Mouse (Mus musculus) liver, postnatal 0 days (tissue): Measurements from ENCODE around the gene Hivep2. TPM values are rescaled to one million over a fixed set of nuclear protein-coding genes. Genes with fewer than 3 reads are reported as not detected.
A peak's percentile ranks its signal among the peaks of the same experiment; 100 is the strongest.

Experiments used
- ATAC-seq: fragments of 200-750 bp; cut with Nextera tagmentation; 2 replicates; pipeline ENCODE4 v1.8.0; 2017; ENCODE audit warnings: mild to moderate bottlenecking, moderate library complexity
- DNase-seq: peaks from one replicate; pipeline ENCODE4 v3.0.0-alpha.2; 2016
- H3K27ac ChIP-seq: fragments of 300-500 bp; sonication (generic); 2 replicates; pipeline ENCODE4 v1.5.1; 2014; ENCODE audit warnings: antibody characterized with exemption, moderate library complexity, mild to moderate bottlenecking, low read depth
- H3K27me3 ChIP-seq: fragments of 300-500 bp; sonication (generic); 2 replicates; pipeline ENCODE4 v1.6.1; 2014; ENCODE audit warnings: low read length, control low read depth, mixed read lengths; ENCODE audit not compliant: insufficient read depth
- H3K36me3 ChIP-seq: fragments of 300-500 bp; sonication (generic); replicated peaks from 2 replicates; pipeline ENCODE4 v1.6.1; 2014; ENCODE audit warnings: mild to moderate bottlenecking, control low read depth, low read length, moderate library complexity, mixed read lengths; ENCODE audit not compliant: insufficient read depth
- H3K4me1 ChIP-seq: fragments of 300-500 bp; sonication (generic); 2 replicates; pipeline ENCODE4 v1.6.1; 2014; ENCODE audit warnings: antibody characterized with exemption, mild to moderate bottlenecking, control low read depth; ENCODE audit not compliant: insufficient read depth
- H3K4me2 ChIP-seq: fragments of 300-500 bp; sonication (generic); 2 replicates; pipeline ENCODE4 v1.6.1; 2014; ENCODE audit warnings: low read depth, mild to moderate bottlenecking, low read length, moderate library complexity, mixed read lengths
- H3K4me3 ChIP-seq: fragments of 300-500 bp; sonication (generic); 2 replicates; pipeline ENCODE4 v1.5.1; 2014; ENCODE audit warnings: low read depth, low read length
- H3K9ac ChIP-seq: fragments of 300-500 bp; sonication (generic); replicated peaks from 2 replicates; pipeline ENCODE4 v1.6.1; 2014; ENCODE audit warnings: mild to moderate bottlenecking, moderate library complexity
- H3K9me3 ChIP-seq: fragments of 300-500 bp; sonication (generic); 2 replicates; pipeline ENCODE4 v1.6.1; 2016; ENCODE audit warnings: mild to moderate bottlenecking, control low read depth, low read length, mixed read lengths
- CTCF ChIP-seq: sonication (generic); IDR thresholded peaks from 2 replicates; pipeline ENCODE4 v1.5.1; 2016; ENCODE audit warnings: antibody characterized with exemption, low read depth
- EP300 ChIP-seq: IDR thresholded peaks from 2 replicates; pipeline ENCODE4 v1.6.1; 2016; ENCODE audit warnings: antibody characterized with exemption, low read depth, mild to moderate bottlenecking
- WGBS: fragments of 180-500 bp; shearing (Covaris S2); extraction: QIAGEN DNeasy Blood & Tissue Kit; methylation state at CpG from one replicate; pipeline ENCODE4 v1.1.7; 2014; ENCODE audit not compliant: insufficient replicate concordance; 5-methylcytosine and 5-hydroxymethylcytosine counted together
- polyA plus RNA-seq: library from polyadenylated mRNA; unstranded; fragments of >200 nt; fragmentation: Nextera tagmentation; extraction: Ambion mirVana; gene quantifications from 2 replicates; pipeline ENCODE4 v1.2.1, GENCODE M21; 2015

The Hivep2 gene
- polyA plus RNA-seq, 1 experiment from 2014 or later: 0.82 TPM

GRCm38 (mm10) chr10:13982271-13982670, 16.4 kb downstream of the Hivep2 start:
- no peak for DNase-seq
- Histone ChIP-seq H3K27ac (peak overlapping the region; percentile 96), H3K4me1 (peaks cover 13% of the 10 kb centered on the region), H3K36me3 (no peaks in the 10 kb centered on the region), H3K27me3 (no peaks in the 10 kb centered on the region), H3K4me2 (peak overlapping the region; percentile 74), H3K9me3 (no peaks in the 10 kb centered on the region), H3K4me3 (peak overlapping the region; percentile 58), H3K9ac (peak overlapping the region; percentile 52; the same call in 1 of the 2 replicates)
- no peak for ATAC-seq
- 42% methylated on average over 6 of the region's 6 CpGs for WGBS
- TF ChIP-seq CTCF (no peak), EP300 (no peak)

DNA sequence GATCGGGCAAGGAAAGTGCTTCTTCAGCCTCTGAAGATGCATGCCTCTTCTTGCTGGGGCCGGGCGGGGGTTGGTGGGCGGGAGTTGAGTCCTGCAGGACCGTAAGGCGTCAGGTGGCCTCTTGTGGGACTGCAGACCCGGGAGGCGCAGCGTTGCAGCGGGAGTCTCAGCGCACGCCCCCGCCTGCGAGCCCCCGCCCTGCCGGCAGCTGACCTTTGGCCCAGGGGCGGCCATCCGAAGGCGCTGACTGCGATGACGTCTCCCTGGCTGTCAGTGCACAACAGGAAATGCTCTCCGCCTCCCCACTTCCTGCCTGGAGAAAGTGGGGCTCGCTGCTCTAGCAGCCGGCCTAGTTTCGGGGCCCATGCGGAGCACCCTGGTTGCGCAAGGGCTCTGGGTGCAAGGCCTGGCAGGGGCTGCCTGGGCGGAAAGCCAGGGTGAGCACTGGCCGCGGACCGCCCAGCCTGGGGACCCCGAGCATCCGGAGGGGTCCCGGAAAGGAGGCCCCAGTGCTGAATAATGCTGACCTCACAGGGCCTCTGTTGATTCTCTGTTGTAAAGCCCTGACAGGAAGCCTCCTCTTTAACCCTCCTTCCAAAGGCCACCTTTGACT, 17.0 kb downstream of the Hivep2 start:
- Histone ChIP-seq H3K27me3 (no peaks in the 10 kb centered on the region), H3K9ac (peak overlapping the region; percentile 52), H3K4me3 (peak overlapping the region; percentile 58), H3K36me3 (no peaks in the 10 kb centered on the region), H3K27ac (peak overlapping the region; percentile 96), H3K4me1 (peaks cover 13% of the 10 kb centered on the region), H3K9me3 (no peaks in the 10 kb centered on the region), H3K4me2 (peak overlapping the region; percentile 74)
- DNase-seq (peak; percentile 87), ATAC-seq (peak; percentile 94)
- under 1% methylated on average over 34 of the region's 34 CpGs for WGBS
- TF ChIP-seq EP300 (peak; percentile 68), CTCF (0 out of 2 replicates have a peak, but pooled peaks have one; percentile 4)

- H3K27me3 ChIP-seq: no peaks in the 10 kb centered on the region
- H3K36me3 ChIP-seq: no peaks in the 10 kb centered on the region
- peak overlapping the region; percentile 52; the same call in 1 of the 2 replicates for H3K9ac ChIP-seq
- no peak overlapping the region for H3K4me3 ChIP-seq
- H3K4me1 ChIP-seq: peaks cover 13% of the 10 kb centered on the region
- TF ChIP-seq CTCF (no peak), EP300 (no peak)
- H3K4me2 ChIP-seq: peak overlapping the region; percentile 74
- no peaks in the 10 kb centered on the region for H3K9me3 ChIP-seq
- WGBS: 27% methylated on average over 12 of the region's 12 CpGs
- peak; percentile 11 for ATAC-seq
- peak; percentile 24 for DNase-seq
- peak overlapping the region; percentile 96 for H3K27ac ChIP-seq
These were observed 17.8 kb downstream of the Hivep2 start for GRCm38 (mm10) chr10:13983631-13984030.

GRCm38 (mm10) chr10:13984233-13984632, 18.4 kb downstream of the Hivep2 start:
- Histone ChIP-seq H3K27ac (peak overlapping the region; percentile 96), H3K36me3 (no peaks in the 10 kb centered on the region)

DNA sequence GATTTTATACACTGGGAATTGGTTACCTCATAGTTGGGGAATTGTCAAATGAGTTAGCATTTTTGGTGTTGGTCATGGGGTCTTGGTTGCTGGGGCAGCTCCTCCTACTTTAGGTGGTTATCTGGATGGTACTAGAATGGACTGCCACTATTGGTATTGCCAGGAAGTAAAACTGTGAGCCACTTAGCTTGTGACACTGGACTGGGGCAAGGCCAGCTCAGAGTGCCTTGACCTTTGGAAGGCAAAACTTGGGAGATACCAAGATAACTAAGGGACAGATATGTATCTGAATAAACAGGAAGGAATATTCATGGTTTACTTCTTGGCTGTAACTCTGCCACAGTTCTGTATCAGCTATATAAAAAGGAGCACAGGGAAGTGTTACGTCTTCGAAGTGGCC, 20.7 kb downstream of the Hivep2 start:
- no peak overlapping the region for H3K27ac ChIP-seq
- DNase-seq (no peak), ATAC-seq (no peak)
- H3K4me3 ChIP-seq: no peak overlapping the region
- H3K4me2 ChIP-seq: no peak overlapping the region
- H3K27me3 ChIP-seq: no peaks in the 10 kb centered on the region
- WGBS: 88% methylated on average over 2 of the region's 2 CpGs
- no peaks in the 10 kb centered on the region for H3K36me3 ChIP-seq
- no peak overlapping the region for H3K9ac ChIP-seq
- peaks cover 13% of the 10 kb centered on the region for H3K4me1 ChIP-seq
- no peaks in the 10 kb centered on the region for H3K9me3 ChIP-seq
- TF ChIP-seq EP300 (no peak), CTCF (no peak)

More at GRCm38 (mm10) chr10:13984233-13984632, 18.4 kb downstream of the Hivep2 start:
- H3K4me1 ChIP-seq: peaks cover 13% of the 10 kb centered on the region
- no peak for DNase-seq
- H3K4me3 ChIP-seq: no peak overlapping the region
- no peak overlapping the region for H3K9ac ChIP-seq
- no peaks in the 10 kb centered on the region for H3K27me3 ChIP-seq
- TF ChIP-seq EP300 (no peak), CTCF (no peak)
- H3K9me3 ChIP-seq: no peaks in the 10 kb centered on the region
- no peak overlapping the region for H3K4me2 ChIP-seq
- ATAC-seq: peak; percentile 30

DNA sequence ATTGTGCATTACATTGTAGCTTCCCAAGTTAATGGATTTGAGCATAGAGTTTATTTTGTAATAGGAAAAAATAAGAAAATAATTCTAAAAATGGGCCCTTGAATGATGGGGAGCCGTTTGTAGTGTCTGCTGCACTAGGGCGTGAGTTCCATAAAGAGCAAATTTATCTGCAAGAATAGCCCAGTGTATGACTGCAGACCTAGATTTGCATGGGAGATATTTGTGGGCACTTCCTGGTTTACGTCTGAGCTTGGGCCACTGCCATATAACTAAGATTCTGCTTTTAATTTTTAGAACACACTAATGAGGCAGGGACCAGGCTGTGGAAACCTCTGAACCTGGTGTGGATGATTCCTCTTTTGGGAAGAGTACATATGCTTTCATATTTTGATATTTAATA, 21.5 kb downstream of the Hivep2 start:
- DNase-seq (no peak), ATAC-seq (no peak)
- Histone ChIP-seq H3K36me3 (no peaks in the 10 kb centered on the region), H3K9me3 (no peaks in the 10 kb centered on the region), H3K4me3 (no peak overlapping the region), H3K4me2 (no peak overlapping the region), H3K27me3 (no peaks in the 10 kb centered on the region), H3K4me1 (peaks cover 13% of the 10 kb centered on the region), H3K9ac (no peak overlapping the region), H3K27ac (no peak overlapping the region)
- TF ChIP-seq EP300: no peak
- TF ChIP-seq CTCF: no peak
- WGBS: 44% methylated on average over 3 of the region's 3 CpGs
